Mouse (Mus musculus) layer of hippocampus, adult 2 months (tissue): ENCODE results near the gene Lancl2. TPM values are rescaled to one million over a fixed set of nuclear protein-coding genes. Genes with fewer than 3 reads are reported as not detected.

Experiments
- DNase-seq, 2 experiments: peaks; one replicate each; pipeline ENCODE4 v3.0.0; 2022; ENCODE audit warnings: low spot score in 2 of 2
- H3K27ac ChIP-seq: fragments of 200-600 bp; 2 replicates; pipeline ENCODE4 v1.8.1; 2022
- H3K4me3 ChIP-seq: fragments of 200-600 bp; 2 replicates; pipeline ENCODE4 v1.8.1; 2022; ENCODE audit warnings: mild to moderate bottlenecking
- CTCF ChIP-seq: fragments of 200-600 bp; conservative IDR thresholded peaks from 2 replicates; pipeline ENCODE4 v1.8.1; 2022; ENCODE audit warnings: antibody characterized with exemption, mild to moderate bottlenecking, moderate library complexity
- total RNA-seq, 2 experiments: library from RNA; stranded (reverse); gene quantifications; 2 replicates each; pipeline ENCODE4 v1.2.3; 2021

Lancl2 gene
- total RNA-seq, 2 experiments from 2014 or later, result 78.7 to 85.7 TPM

DNA sequence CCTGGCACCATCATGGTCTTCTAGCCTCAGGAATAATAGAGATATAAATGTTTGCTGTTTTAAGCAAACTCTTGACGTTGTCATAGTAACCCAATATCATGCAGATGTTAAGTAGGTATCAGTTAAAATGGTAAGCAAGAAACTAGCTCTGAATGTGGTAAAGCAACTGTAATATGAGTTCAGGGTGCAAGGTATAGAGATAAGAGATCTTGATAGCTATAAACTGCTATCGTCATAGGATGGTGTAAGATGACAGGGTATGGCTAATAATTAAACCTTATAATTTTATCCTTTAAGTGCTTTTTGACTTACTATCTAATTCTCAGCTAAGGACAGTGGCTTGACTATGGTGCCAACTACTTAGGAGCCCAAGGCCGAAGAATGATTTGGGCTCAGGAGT is 78.0 kb downstream of the Lancl2 start:
- Histone ChIP-seq H3K27ac (no peak overlapping the region), H3K4me3 (no peak overlapping the region)
- DNase-seq, result no peak
- no peak for TF ChIP-seq CTCF

DNA sequence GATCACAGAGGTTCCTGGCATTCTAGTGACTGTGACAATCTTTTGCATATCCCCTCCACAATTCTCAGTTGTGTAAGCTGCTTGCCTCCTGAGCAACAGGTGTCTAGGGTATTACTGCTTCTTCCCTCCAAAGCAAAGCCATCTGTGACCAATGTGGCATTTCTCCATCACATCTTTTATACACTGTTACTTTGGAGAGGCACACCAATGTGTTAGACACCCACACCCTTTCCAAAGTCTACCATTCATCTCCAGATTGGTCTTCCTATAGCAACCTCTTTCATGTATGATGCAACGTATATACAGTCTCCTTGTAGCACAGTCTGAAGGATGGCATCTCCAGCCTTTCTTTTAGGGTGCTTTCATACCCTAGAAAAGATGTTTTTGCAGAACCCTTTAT is 80.3 kb downstream of the Lancl2 start:
- Histone ChIP-seq H3K4me3 (no peak overlapping the region), H3K27ac (no peak overlapping the region)
- DNase-seq, result no peak
- no peak for TF ChIP-seq CTCF

DNA sequence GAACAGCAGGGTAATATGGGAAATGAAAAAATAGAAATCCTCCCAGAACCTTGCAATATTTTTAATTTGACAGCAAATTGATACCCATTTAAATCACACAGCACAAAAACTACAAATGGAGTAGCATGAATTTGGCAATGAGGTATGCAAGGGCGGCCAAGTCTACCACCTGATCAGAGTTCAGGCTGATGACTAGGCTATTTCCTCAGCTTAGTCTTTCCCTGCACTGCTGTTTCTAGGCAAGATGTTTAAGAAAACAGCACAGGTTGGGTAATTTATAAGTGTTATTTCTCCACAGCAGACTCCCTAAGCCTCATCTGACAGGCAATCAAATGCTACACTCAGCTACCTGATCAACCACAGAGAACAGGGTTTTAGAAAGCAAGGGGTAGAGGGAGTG is 81.9 kb downstream of the Lancl2 start:
- Histone ChIP-seq H3K27ac (no peak overlapping the region), H3K4me3 (no peak overlapping the region)
- TF ChIP-seq CTCF, result no peak
- DNase-seq, result no peak

DNA sequence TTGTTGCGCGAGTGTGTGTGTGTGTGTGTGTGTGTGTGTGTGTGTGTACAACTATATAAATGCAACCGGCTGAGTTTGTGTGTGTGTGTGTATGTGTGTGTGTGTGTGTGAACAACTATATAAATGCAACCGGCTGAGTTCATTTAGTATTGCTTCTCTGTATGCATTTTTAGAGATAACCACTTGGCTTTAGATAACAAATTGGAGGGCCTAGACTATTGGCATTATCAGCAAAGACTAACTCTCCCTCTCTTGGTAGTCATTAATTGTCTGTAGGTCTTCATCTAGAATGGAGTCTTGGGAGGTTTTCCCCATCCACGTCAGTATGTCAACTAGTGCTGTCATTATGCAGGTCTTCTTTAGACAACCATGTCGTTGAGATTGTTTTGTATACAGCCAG is 85.0 kb downstream of the Lancl2 start:
- no peak for TF ChIP-seq CTCF
- no peak for DNase-seq
- H3K27ac ChIP-seq, result no peak overlapping the region
- no peak overlapping the region for H3K4me3 ChIP-seq

Other genes with a start within 250 kb of the Lancl2 start
- 10 to 100 TPM; 80.3 to 83.6 TPM for gene Ppm1k, start 167.1 kb upstream of the Lancl2 start, total RNA-seq
- 1 to 10 TPM; 5.5 TPM for gene Herc6, start 121.5 kb upstream of the Lancl2 start, total RNA-seq
- 1 to 10 TPM; 8.3 to 9.5 TPM for gene Pyurf, start 10.5 kb upstream of the Lancl2 start, total RNA-seq
- gene Vopp1, start 122.6 kb downstream of the Lancl2 start, total RNA-seq, result 10 to 100 TPM; 65.9 to 70.5 TPM
- gene Vmn1r21, start 147.8 kb downstream of the Lancl2 start, total RNA-seq, result not detected
- not detected for gene Vmn1r22, start 205.5 kb downstream of the Lancl2 start, total RNA-seq
- not detected for gene Vmn1r23, start 224.3 kb downstream of the Lancl2 start, total RNA-seq